Mouse (Mus musculus) heart, embryonic 16.5 days (tissue): ENCODE results near the gene Ppie. TPM values are rescaled to one million over a fixed set of nuclear protein-coding genes. Genes with fewer than 3 reads are reported as not detected.

Experiments used
- ATAC-seq: fragments of 200-750 bp; cut with Nextera tagmentation; replicated peaks from 2 replicates; pipeline ENCODE4 v1.8.0; 2017; ENCODE audit warnings: moderate number of reproducible peaks; ENCODE audit not compliant: insufficient read depth, low FRiP score; ENCODE audit errors: extremely low read depth
- H3K27ac ChIP-seq: fragments of 300-500 bp; sonication (generic); 2 replicates; pipeline ENCODE4 v1.5.1; 2014; ENCODE audit warnings: mild to moderate bottlenecking, low read length, control low read depth, moderate library complexity
- H3K27me3 ChIP-seq: fragments of 300-500 bp; sonication (generic); 2 replicates; pipeline ENCODE4 v1.6.1; 2014; ENCODE audit warnings: low read length, mixed read lengths; ENCODE audit not compliant: control insufficient read depth, insufficient read depth
- H3K36me3 ChIP-seq: fragments of 300-500 bp; sonication (generic); 2 replicates; pipeline ENCODE4 v1.6.1; 2014; ENCODE audit not compliant: control insufficient read depth, insufficient read depth
- H3K4me1 ChIP-seq: fragments of 300-500 bp; sonication (generic); 2 replicates; pipeline ENCODE4 v1.6.1; 2014; ENCODE audit warnings: low read length, mixed read lengths; ENCODE audit not compliant: control insufficient read depth, insufficient read depth
- H3K4me2 ChIP-seq: fragments of 300-500 bp; sonication (generic); 2 replicates; pipeline ENCODE4 v1.6.1; 2014; ENCODE audit warnings: low read depth, mild to moderate bottlenecking, control low read depth, low read length
- H3K4me3 ChIP-seq: fragments of 300-500 bp; sonication (generic); 2 replicates; pipeline ENCODE4 v1.5.1; 2014; ENCODE audit warnings: mild to moderate bottlenecking, control low read depth, low read length
- H3K9ac ChIP-seq: fragments of 300-500 bp; sonication (generic); 2 replicates; pipeline ENCODE4 v1.6.1; 2014; ENCODE audit warnings: low read length, control low read depth
- H3K9me3 ChIP-seq: fragments of 300-500 bp; sonication (generic); replicated peaks from 2 replicates; pipeline ENCODE4 v1.6.1; 2016; ENCODE audit warnings: low read length; ENCODE audit not compliant: control insufficient read depth
- WGBS: fragments of 180-500 bp; shearing (Covaris S2); extraction: QIAGEN DNeasy Blood & Tissue Kit; methylation state at CpG from one replicate; pipeline ENCODE4 v1.1.7; 2014; 5-methylcytosine and 5-hydroxymethylcytosine counted together
- polyA plus RNA-seq: library from polyadenylated mRNA; unstranded; fragments of >200 nt; fragmentation: Nextera tagmentation; extraction: Ambion mirVana; gene quantifications from 2 replicates; pipeline ENCODE4 v1.2.1, GENCODE M21; 2015

The Ppie gene
- polyA plus RNA-seq, 1 experiment from 2014 or later: 58.1 TPM

DNA sequence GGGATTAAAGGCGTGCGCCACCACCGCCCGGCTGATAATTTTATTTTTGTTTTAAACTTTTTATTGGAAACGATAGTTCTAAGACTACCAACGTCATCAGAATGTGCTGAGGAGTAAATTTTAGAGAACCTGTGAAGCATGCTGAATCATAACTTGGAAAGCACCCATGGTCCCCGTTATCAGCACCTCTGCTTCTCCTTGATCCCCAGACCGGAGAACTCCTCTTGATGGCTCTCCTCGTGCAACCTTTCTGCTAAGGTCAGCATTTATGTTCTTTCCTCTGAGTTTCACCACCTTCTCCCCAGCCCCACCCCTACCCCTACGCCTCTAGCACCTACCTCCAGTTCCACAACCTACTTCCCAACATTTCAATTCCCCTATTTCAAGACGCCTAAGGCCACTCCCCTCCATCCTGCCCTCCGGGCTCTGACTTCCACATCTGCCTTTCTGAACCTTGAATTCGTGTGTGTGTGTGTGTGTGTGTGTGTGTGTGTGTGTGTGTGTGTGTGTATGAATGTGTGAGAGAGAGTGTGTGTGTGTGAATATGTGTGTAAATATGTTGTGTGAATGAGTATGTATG is 56.3 kb downstream of the Ppie start:
- 58% methylated on average over 13 of the region's 13 CpGs for WGBS
- Histone ChIP-seq H3K27me3 (peaks cover 5% of the 10 kb centered on the region), H3K27ac (no peak overlapping the region), H3K9ac (no peak overlapping the region), H3K4me2 (no peak overlapping the region), H3K4me1 (no peaks in the 10 kb centered on the region), H3K9me3 (no peaks in the 10 kb centered on the region), H3K36me3 (no peaks in the 10 kb centered on the region), H3K4me3 (no peak overlapping the region)
- ATAC-seq: no peak

GRCm38 (mm10) chr4:123082283-123083163 is 57.2 kb downstream of the Ppie start:
- Histone ChIP-seq H3K4me3 (no peak overlapping the region), H3K9me3 (0 out of 2 replicates have a peak, but pooled peaks cover under 1% of the 10 kb centered on the region), H3K9ac (no peak overlapping the region), H3K4me1 (no peaks in the 10 kb centered on the region), H3K27ac (no peak overlapping the region), H3K36me3 (no peaks in the 10 kb centered on the region), H3K27me3 (peaks cover 5% of the 10 kb centered on the region), H3K4me2 (no peak overlapping the region)
- ATAC-seq: no peak
- 74% methylated on average over 20 of the region's 20 CpGs for WGBS

DNA sequence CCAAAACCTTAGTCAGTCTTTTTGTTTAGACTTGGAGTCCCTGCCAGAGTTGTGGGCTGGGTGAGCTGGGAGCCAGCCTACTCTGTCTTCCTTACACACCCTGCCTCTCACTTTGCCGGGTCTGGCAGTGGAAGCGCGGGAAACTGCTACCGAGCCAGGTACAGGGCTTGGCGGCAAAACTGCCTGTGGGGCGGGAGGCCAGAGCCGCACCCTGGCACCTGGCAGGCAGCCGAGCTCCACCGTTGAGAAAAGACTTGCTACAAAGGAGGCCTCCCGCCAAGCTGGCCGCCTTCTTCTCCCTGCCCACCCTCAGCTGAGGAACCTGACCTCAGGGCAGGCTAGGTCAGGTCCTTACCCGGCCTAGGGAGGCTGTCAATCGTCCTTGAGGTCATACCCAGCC is 59.0 kb downstream of the Ppie start:
- ATAC-seq: no peak
- no peak overlapping the region for H3K27ac ChIP-seq
- no peak overlapping the region for H3K9ac ChIP-seq
- H3K4me2 ChIP-seq: no peak overlapping the region
- no peaks in the 10 kb centered on the region for H3K36me3 ChIP-seq
- 46% methylated on average over 13 of the region's 13 CpGs for WGBS
- 0 out of 2 replicates have a peak, but pooled peaks cover 2% of the 10 kb centered on the region for H3K9me3 ChIP-seq
- H3K4me3 ChIP-seq: no peak overlapping the region
- H3K4me1 ChIP-seq: no peaks in the 10 kb centered on the region
- peaks cover 5% of the 10 kb centered on the region for H3K27me3 ChIP-seq

GRCm38 (mm10) chr4:123078231-123078630 is 61.5 kb downstream of the Ppie start:
- Histone ChIP-seq H3K9me3 (0 out of 2 replicates have a peak, but pooled peaks cover 2% of the 10 kb centered on the region), H3K27ac (no peak overlapping the region), H3K4me1 (no peaks in the 10 kb centered on the region), H3K36me3 (no peaks in the 10 kb centered on the region), H3K27me3 (peaks cover 7% of the 10 kb centered on the region), H3K4me2 (no peak overlapping the region), H3K9ac (no peak overlapping the region), H3K4me3 (no peak overlapping the region)
- WGBS: 60% methylated on average over 4 of the region's 4 CpGs
- ATAC-seq: no peak

Other genes starting within 250 kb of the Ppie start
- 0.55 and 0.80 TPM in 2 replicates for gene Mfsd2a, start 178.8 kb downstream of the Ppie start, polyA plus RNA-seq
- gene Mycl, start 144.3 kb downstream of the Ppie start, polyA plus RNA-seq: 1.3 and 1.9 TPM in 2 replicates
- gene Trit1, start 123.4 kb downstream of the Ppie start, polyA plus RNA-seq: 9.9 and 11.0 TPM in 2 replicates
- 0.30 and 0.45 TPM in 2 replicates for gene Bmp8b, start 34.8 kb downstream of the Ppie start, polyA plus RNA-seq
- gene Oxct2b, start 23.7 kb downstream of the Ppie start, polyA plus RNA-seq: not detected in 2 replicates
- 0.33 and 0.84 TPM in 2 replicates for gene Hpcal4, start 43.3 kb upstream of the Ppie start, polyA plus RNA-seq
- gene Nt5c1a, start 61.6 kb upstream of the Ppie start, polyA plus RNA-seq: 1.4 and 1.7 TPM in 2 replicates
- 13.2 and 13.9 TPM in 2 replicates for gene Heyl, start 93.6 kb upstream of the Ppie start, polyA plus RNA-seq
- gene Pabpc4, start 122.4 kb upstream of the Ppie start, polyA plus RNA-seq: 55.0 and 60.5 TPM in 2 replicates
- gene Oxct2a, start 183.7 kb upstream of the Ppie start, polyA plus RNA-seq: not detected in 2 replicates
- 0.09 and 0.20 TPM in 2 replicates for gene Bmp8a, start 203.3 kb upstream of the Ppie start, polyA plus RNA-seq